Mouse (Mus musculus): Measurements from ENCODE around the gene Mylpf. TPM values are rescaled to one million over a fixed set of nuclear protein-coding genes. Genes with fewer than 3 reads are reported as not detected.
"Not testable (repeated sequence)": the region's sequence is repeated elsewhere in the genome, so short reads cannot be mapped to it uniquely, and the experiment has no call there.

Gene Mylpf
- polyA plus RNA-seq (2012; ENCODE audit: insufficient read depth, insufficient read length, low replicate concordance, missing spikeins): not detected in 2 replicates

GRCm38 (mm10) chr7:127208553-127209438 lies at the start of gene Mylpf:
TSS of gene Mylpf (plus strand) at chr7:127208890.
- WGBS: under 1% methylated on average over 43 of the region's 44 CpGs
- Histone ChIP-seq H3K4me3 (ENCODE audit: insufficient read depth, low read depth, low read length) (peak within 1 kb of the TSS; percentile 60), H3K4me1 (ENCODE audit: control insufficient read depth, insufficient read depth, low read length) (peaks cover 11% of the 10 kb centered on the region), H3K27ac (ENCODE audit: insufficient read depth, low read depth, low read length) (peak within 1 kb of the TSS; percentile 77)
- TF ChIP-seq POLR2A (IDR thresholded peaks at IDR 0.05; ENCODE audit: insufficient read depth, low read depth, low read length) (peak; percentile 32; the same call in 1 of the 2 replicates), CTCF (IDR thresholded peaks at IDR 0.05; ENCODE audit: insufficient read depth, low read depth, low read length) (peak; percentile 24; the same call in 1 of the 2 replicates)

- no peaks in the 10 kb centered on the region for H3K4me1 ChIP-seq (ENCODE audit: control insufficient read depth, insufficient read depth, low read length)
- H3K4me3 ChIP-seq (ENCODE audit: insufficient read depth, low read depth, low read length): no peak overlapping the region
- TF ChIP-seq CTCF (IDR thresholded peaks at IDR 0.05; ENCODE audit: insufficient read depth, low read depth, low read length) (no peak), POLR2A (IDR thresholded peaks at IDR 0.05; ENCODE audit: insufficient read depth, low read depth, low read length) (no peak)
- no peak overlapping the region for H3K27ac ChIP-seq (ENCODE audit: insufficient read depth, low read depth, low read length)
- 81% methylated on average over 5 of the region's 5 CpGs for WGBS
Observed at GRCm38 (mm10) chr7:127162546-127162945, 46.1 kb upstream of the Mylpf start.

GRCm38 (mm10) chr7:127164002-127164401 lies 44.7 kb upstream of the Mylpf start:
- H3K4me1 ChIP-seq (ENCODE audit: control insufficient read depth, insufficient read depth, low read length): no peaks in the 10 kb centered on the region
- no peak overlapping the region for H3K4me3 ChIP-seq (ENCODE audit: insufficient read depth, low read depth, low read length)
- TF ChIP-seq POLR2A (IDR thresholded peaks at IDR 0.05; ENCODE audit: insufficient read depth, low read depth, low read length): no peak
- no peak for TF ChIP-seq CTCF (IDR thresholded peaks at IDR 0.05; ENCODE audit: insufficient read depth, low read depth, low read length)
- H3K27ac ChIP-seq (ENCODE audit: insufficient read depth, low read depth, low read length): no peak overlapping the region
- 85% methylated on average over 4 of the region's 4 CpGs for WGBS

- no peak overlapping the region for H3K27ac ChIP-seq (ENCODE audit: insufficient read depth, low read depth, low read length)
- H3K4me1 ChIP-seq (ENCODE audit: control insufficient read depth, insufficient read depth, low read length): no peaks in the 10 kb centered on the region
- TF ChIP-seq POLR2A (IDR thresholded peaks at IDR 0.05; ENCODE audit: insufficient read depth, low read depth, low read length) (no peak), CTCF (IDR thresholded peaks at IDR 0.05; ENCODE audit: insufficient read depth, low read depth, low read length) (no peak)
- H3K4me3 ChIP-seq (ENCODE audit: insufficient read depth, low read depth, low read length): no peak overlapping the region
- WGBS: 86% methylated on average over 12 of the region's 12 CpGs
Observed at GRCm38 (mm10) chr7:127165607-127166493, 42.8 kb upstream of the Mylpf start.

- Histone ChIP-seq H3K4me3 (ENCODE audit: insufficient read depth, low read depth, low read length) (no peak overlapping the region), H3K27ac (ENCODE audit: insufficient read depth, low read depth, low read length) (no peak overlapping the region), H3K4me1 (ENCODE audit: control insufficient read depth, insufficient read depth, low read length) (no peaks in the 10 kb centered on the region)
- 91% methylated on average over 5 of the region's 5 CpGs for WGBS
- no peak for TF ChIP-seq CTCF (IDR thresholded peaks at IDR 0.05; ENCODE audit: insufficient read depth, low read depth, low read length)
- no peak for TF ChIP-seq POLR2A (IDR thresholded peaks at IDR 0.05; ENCODE audit: insufficient read depth, low read depth, low read length)
Observed at GRCm38 (mm10) chr7:127166501-127166900, 42.2 kb upstream of the Mylpf start.

- H3K4me3 ChIP-seq (ENCODE audit: insufficient read depth, low read depth, low read length): no peak overlapping the region
- no peak overlapping the region for H3K27ac ChIP-seq (ENCODE audit: insufficient read depth, low read depth, low read length)
- no peaks in the 10 kb centered on the region for H3K4me1 ChIP-seq (ENCODE audit: control insufficient read depth, insufficient read depth, low read length)
- 72% methylated on average over 4 of the region's 4 CpGs for WGBS
- TF ChIP-seq POLR2A (IDR thresholded peaks at IDR 0.05; ENCODE audit: insufficient read depth, low read depth, low read length) (no peak), CTCF (IDR thresholded peaks at IDR 0.05; ENCODE audit: insufficient read depth, low read depth, low read length) (no peak)
Observed at GRCm38 (mm10) chr7:127176937-127177336, 31.8 kb upstream of the Mylpf start.

- H3K4me1 ChIP-seq (ENCODE audit: control insufficient read depth, insufficient read depth, low read length): no peaks in the 10 kb centered on the region
- 58% methylated on average over 2 of the region's 2 CpGs for WGBS
- H3K4me3 ChIP-seq (ENCODE audit: insufficient read depth, low read depth, low read length): no peak overlapping the region
- no peak overlapping the region for H3K27ac ChIP-seq (ENCODE audit: insufficient read depth, low read depth, low read length)
- TF ChIP-seq CTCF (IDR thresholded peaks at IDR 0.05; ENCODE audit: insufficient read depth, low read depth, low read length) (no peak), POLR2A (IDR thresholded peaks at IDR 0.05; ENCODE audit: insufficient read depth, low read depth, low read length) (no peak)
Observed at GRCm38 (mm10) chr7:127180783-127181182, 27.9 kb upstream of the Mylpf start.

- WGBS: 39% methylated on average over 3 of the region's 3 CpGs
- H3K4me3 ChIP-seq (ENCODE audit: insufficient read depth, low read depth, low read length); H3K4me1 ChIP-seq (ENCODE audit: control insufficient read depth, insufficient read depth, low read length); H3K27ac ChIP-seq (ENCODE audit: insufficient read depth, low read depth, low read length): not testable (repeated sequence)
Observed at GRCm38 (mm10) chr7:127181724-127182123, 27.0 kb upstream of the Mylpf start.

GRCm38 (mm10) chr7:127183345-127183744 lies 25.3 kb upstream of the Mylpf start:
- no peak for TF ChIP-seq POLR2A (IDR thresholded peaks at IDR 0.05; ENCODE audit: insufficient read depth, low read depth, low read length)
- TF ChIP-seq CTCF (IDR thresholded peaks at IDR 0.05; ENCODE audit: insufficient read depth, low read depth, low read length): no peak
- Histone ChIP-seq H3K4me3 (ENCODE audit: insufficient read depth, low read depth, low read length) (no peak overlapping the region), H3K27ac (ENCODE audit: insufficient read depth, low read depth, low read length) (no peak overlapping the region), H3K4me1 (ENCODE audit: control insufficient read depth, insufficient read depth, low read length) (no peaks in the 10 kb centered on the region)
- 85% methylated on average over 8 of the region's 8 CpGs for WGBS
